Mouse (Mus musculus): ENCODE results near the gene Prlhr. TPM values are rescaled to one million over a fixed set of nuclear protein-coding genes. Genes with fewer than 3 reads are reported as not detected.

Prlhr gene
- total RNA-seq, 2 experiments from 2014 or later, result not detected

DNA sequence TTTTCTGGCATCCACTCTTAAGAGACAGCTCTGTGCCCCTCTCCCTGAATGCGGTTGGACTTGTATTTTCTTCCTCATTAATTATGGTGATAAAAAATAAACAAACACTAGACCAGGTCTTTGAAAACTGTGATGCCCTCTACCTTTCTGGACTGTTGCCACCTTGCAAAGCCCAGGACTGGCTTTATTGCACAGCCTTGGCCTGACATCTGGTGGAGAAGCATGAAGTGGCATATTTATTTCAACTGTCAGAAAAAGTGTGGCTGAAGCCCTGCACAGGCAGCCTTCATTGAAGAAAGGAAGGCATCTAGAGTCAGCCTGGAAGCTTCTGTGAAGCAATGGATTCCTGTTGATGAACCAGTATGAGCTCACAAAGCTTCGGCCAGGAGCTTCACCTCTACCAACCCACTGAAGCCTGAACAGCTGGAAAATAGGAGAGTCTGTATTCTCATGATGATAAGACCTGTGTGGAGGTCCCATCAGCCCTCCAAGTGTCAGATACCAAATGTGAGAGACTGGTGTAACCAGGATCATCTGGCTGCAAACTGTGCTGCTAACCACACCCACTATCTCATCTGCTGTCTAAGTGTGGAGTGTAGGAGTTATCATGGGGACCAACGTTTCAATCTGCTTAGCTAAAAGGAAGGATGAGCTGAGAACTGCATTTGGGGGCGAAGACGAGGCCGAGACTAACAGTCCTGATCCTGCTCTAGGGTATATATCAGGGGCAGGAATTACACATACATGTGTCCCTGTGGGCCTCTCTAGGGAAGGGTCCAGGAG is 35.6 kb downstream of the Prlhr start:
- no peak for DNase-seq (ENCODE audit: low spot score in 2 of 2)

DNA sequence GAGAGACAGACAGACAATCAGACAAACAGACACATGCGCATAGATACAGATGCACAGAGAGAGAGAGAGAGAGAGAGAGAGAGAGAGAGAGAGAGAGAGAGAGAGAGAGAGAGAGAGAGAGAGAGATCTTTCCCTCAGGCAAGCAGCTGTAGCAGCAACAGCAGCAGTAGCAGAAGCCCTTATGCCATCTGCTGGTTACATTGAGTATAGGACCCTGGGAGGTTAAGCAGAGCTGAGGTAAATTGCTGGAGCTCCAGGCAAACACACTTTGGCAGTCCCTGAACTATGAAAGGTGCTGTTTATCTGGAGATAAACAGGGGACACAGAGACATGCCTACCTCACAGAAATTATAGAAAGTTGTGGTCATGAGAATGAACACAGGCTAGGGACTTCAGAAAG is 50.5 kb downstream of the Prlhr start:
- no peak for DNase-seq (ENCODE audit: low spot score in 2 of 2)

Other genes starting within 250 kb of the Prlhr start
- gene Fam204a, start 241.6 kb downstream of the Prlhr start, total RNA-seq (2021), result 10 to 100 TPM; 33.4 to 34.9 TPM
- 10 to 100 TPM; 35.0 to 36.8 TPM for gene Cacul1, start 112.7 kb upstream of the Prlhr start, total RNA-seq (2021)